Comparison of ENCODE assay signal across 13 mouse cellular contexts in the genomic region with DNA sequence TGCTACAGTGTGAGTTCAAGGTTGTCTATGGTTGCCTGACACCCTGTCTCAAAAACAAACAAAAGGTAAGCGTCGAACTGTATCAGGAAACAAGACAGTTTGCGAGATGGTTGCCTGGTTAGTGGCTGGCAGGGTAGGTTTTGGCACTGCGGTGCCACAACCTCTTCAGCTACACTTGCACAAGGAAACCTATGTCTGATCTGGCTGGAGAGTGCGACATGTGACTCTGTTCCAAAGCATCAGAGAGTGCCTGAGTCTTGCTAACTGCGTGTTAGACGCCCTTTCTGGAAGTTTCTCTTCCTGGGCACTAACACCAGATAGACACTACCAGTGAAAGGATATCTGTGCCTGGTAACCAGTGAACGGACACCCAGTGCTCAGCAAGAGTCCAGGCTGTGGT.
A peak's percentile ranks its signal among the peaks of the same experiment; 100 is the strongest.
DNase-seq lines count a peak whose midpoint lies in the region; ATAC-seq and TF ChIP-seq lines count a peak whose summit lies in the region.
"Had no signal": no experiment of that assay in that cellular context is flagged by ENCODE, and none has a peak within 500 bp of the region (broad histone marks: within the 10 kb centered on the region; RNA-seq: fewer than 3 reads in every experiment).

No protein-coding gene starts in this region.

- no peak for DNase-seq in kidney, postnatal 10 days
- peak; percentile 21 for DNase-seq in lung, adult 2 months
- no peak for DNase-seq in cerebellum, adult 18-20 months
- DNase-seq in left cerebral cortex, postnatal 10 days (ENCODE audit: extremely low spot score in 1 of 2, low spot score in 2 of 2), result no peak
- DNase-seq in left cerebral cortex, adult 18-20 months (ENCODE audit: low spot score in 2 of 2), result no peak
- DNase-seq: thymus, postnatal 36 days had no signal

- H3K4me1 ChIP-seq in kidney, embryonic 14.5 days (ENCODE audit: control insufficient read depth, insufficient read depth, low read length), result 0 out of 2 replicates have a peak, but pooled peaks cover under 1% of the 10 kb centered on the region
- no peaks in the 10 kb centered on the region for H3K4me1 ChIP-seq in embryonic facial prominence, embryonic 12.5 days
- H3K4me1 ChIP-seq in lung, adult 2 months (ENCODE audit: control insufficient read depth, insufficient read depth, low read length), result peaks cover 4% of the 10 kb centered on the region
- H3K4me1 ChIP-seq in small intestine, adult 2 months (ENCODE audit: control insufficient read depth, insufficient read depth, insufficient read length, low read length), result peaks cover 35% of the 10 kb centered on the region

- no peaks in the 10 kb centered on the region for H3K36me3 ChIP-seq in kidney, embryonic 14.5 days (ENCODE audit: control insufficient read depth, insufficient read depth, low read length)
- H3K36me3 ChIP-seq in embryonic facial prominence, embryonic 12.5 days, result no peaks in the 10 kb centered on the region
- no peaks in the 10 kb centered on the region for H3K36me3 ChIP-seq in small intestine, adult 2 months (ENCODE audit: control insufficient read depth, insufficient read depth, low read length)
- H3K36me3 ChIP-seq: heart, embryonic 15.5 days; hindbrain, embryonic 12.5 days had no signal

- no peak overlapping the region for H3K4me2 ChIP-seq in kidney, embryonic 14.5 days (replicated peaks; ENCODE audit: low read depth, low read length)
- no peak overlapping the region for H3K4me2 ChIP-seq in embryonic facial prominence, embryonic 12.5 days (replicated peaks)
- H3K4me2 ChIP-seq: forebrain, embryonic 13.5 days; heart, embryonic 15.5 days; hindbrain, embryonic 12.5 days had no signal

- WGBS in kidney, embryonic 14.5 days, result 84% methylated on average over 8 of the region's 8 CpGs
- WGBS in embryonic facial prominence, embryonic 12.5 days, result 85% methylated on average over 8 of the region's 8 CpGs
- 71% methylated on average over 8 of the region's 8 CpGs for WGBS in lung, adult 2 months
- 25% methylated on average over 8 of the region's 8 CpGs for WGBS in small intestine, adult 2 months

- no peaks in the 10 kb centered on the region for H3K27me3 ChIP-seq in kidney, embryonic 14.5 days (ENCODE audit: control insufficient read depth, insufficient read depth, low read length)
- no peaks in the 10 kb centered on the region for H3K27me3 ChIP-seq in embryonic facial prominence, embryonic 12.5 days
- no peaks in the 10 kb centered on the region for H3K27me3 ChIP-seq in small intestine, adult 2 months (ENCODE audit: control insufficient read depth, insufficient read depth, low read length)
- H3K27me3 ChIP-seq: forebrain, embryonic 13.5 days; heart, embryonic 15.5 days; hindbrain, embryonic 12.5 days had no signal

- no peak for TF ChIP-seq CTCF in lung, adult 2 months (IDR thresholded peaks at IDR 0.05; ENCODE audit: insufficient read depth, low read length)
- no peak for TF ChIP-seq CTCF in small intestine, adult 2 months (IDR thresholded peaks at IDR 0.05; ENCODE audit: extremely low read depth, insufficient read length, insufficient replicate concordance, low read depth, low read length)

- no peak overlapping the region for H3K9ac ChIP-seq in kidney, embryonic 14.5 days (ENCODE audit: low read depth, low read length)
- no peak overlapping the region for H3K9ac ChIP-seq in embryonic facial prominence, embryonic 12.5 days
- H3K9ac ChIP-seq: forebrain, embryonic 13.5 days; heart, embryonic 15.5 days; hindbrain, embryonic 12.5 days; liver, embryonic 14.5 days had no signal

- no peak overlapping the region for H3K4me3 ChIP-seq in kidney, embryonic 14.5 days (ENCODE audit: low read length)
- H3K4me3 ChIP-seq in embryonic facial prominence, embryonic 12.5 days, result no peak overlapping the region
- no peak overlapping the region for H3K4me3 ChIP-seq in lung, adult 2 months (replicated peaks; ENCODE audit: extremely low read depth, low read depth, low read length)
- H3K4me3 ChIP-seq in small intestine, adult 2 months (ENCODE audit: low read depth, low read length), result no peak overlapping the region
- H3K4me3 ChIP-seq: forebrain, embryonic 13.5 days; heart, embryonic 15.5 days; hindbrain, embryonic 12.5 days had no signal

- peak overlapping the region; percentile 69; the same call in 1 of the 2 replicates for H3K27ac ChIP-seq in kidney, embryonic 14.5 days (ENCODE audit: low read depth, low read length)
- H3K27ac ChIP-seq in embryonic facial prominence, embryonic 12.5 days, result peak overlapping the region; percentile 63; the same call in 1 of the 2 replicates
- peak overlapping the region; percentile 99 for H3K27ac ChIP-seq in small intestine, adult 2 months (ENCODE audit: insufficient read depth, low read depth, low read length)
- H3K27ac ChIP-seq: forebrain, embryonic 13.5 days; heart, embryonic 15.5 days; hindbrain, embryonic 12.5 days; liver, embryonic 14.5 days had no signal

- TF ChIP-seq POLR2A in lung, adult 2 months (IDR thresholded peaks at IDR 0.05; ENCODE audit: borderline replicate concordance, extremely low read depth, low read depth, low read length), result no peak
- TF ChIP-seq POLR2A in small intestine, adult 2 months (IDR thresholded peaks at IDR 0.05; ENCODE audit: low read depth, low read length), result no peak

- ATAC-seq in kidney, embryonic 14.5 days (ENCODE audit: low FRiP score, low TSS enrichment), result no peak
- no peak for ATAC-seq in embryonic facial prominence, embryonic 12.5 days (ENCODE audit: insufficient number of reproducible peaks, insufficient read depth, low FRiP score, low TSS enrichment)
- ATAC-seq: forebrain, embryonic 13.5 days had no signal

- intact Hi-C loops in left cerebral cortex, postnatal 10 days (cut with DNase I), result no loop called here

- no peaks in the 10 kb centered on the region for H3K9me3 ChIP-seq in kidney, embryonic 14.5 days (ENCODE audit: control insufficient read depth, low read length)
- no peaks in the 10 kb centered on the region for H3K9me3 ChIP-seq in embryonic facial prominence, embryonic 12.5 days
- H3K9me3 ChIP-seq: forebrain, embryonic 13.5 days; heart, embryonic 15.5 days; hindbrain, embryonic 12.5 days had no signal
